Comparison of ENCODE assay signal across 8 mouse cellular contexts in the genomic region with DNA sequence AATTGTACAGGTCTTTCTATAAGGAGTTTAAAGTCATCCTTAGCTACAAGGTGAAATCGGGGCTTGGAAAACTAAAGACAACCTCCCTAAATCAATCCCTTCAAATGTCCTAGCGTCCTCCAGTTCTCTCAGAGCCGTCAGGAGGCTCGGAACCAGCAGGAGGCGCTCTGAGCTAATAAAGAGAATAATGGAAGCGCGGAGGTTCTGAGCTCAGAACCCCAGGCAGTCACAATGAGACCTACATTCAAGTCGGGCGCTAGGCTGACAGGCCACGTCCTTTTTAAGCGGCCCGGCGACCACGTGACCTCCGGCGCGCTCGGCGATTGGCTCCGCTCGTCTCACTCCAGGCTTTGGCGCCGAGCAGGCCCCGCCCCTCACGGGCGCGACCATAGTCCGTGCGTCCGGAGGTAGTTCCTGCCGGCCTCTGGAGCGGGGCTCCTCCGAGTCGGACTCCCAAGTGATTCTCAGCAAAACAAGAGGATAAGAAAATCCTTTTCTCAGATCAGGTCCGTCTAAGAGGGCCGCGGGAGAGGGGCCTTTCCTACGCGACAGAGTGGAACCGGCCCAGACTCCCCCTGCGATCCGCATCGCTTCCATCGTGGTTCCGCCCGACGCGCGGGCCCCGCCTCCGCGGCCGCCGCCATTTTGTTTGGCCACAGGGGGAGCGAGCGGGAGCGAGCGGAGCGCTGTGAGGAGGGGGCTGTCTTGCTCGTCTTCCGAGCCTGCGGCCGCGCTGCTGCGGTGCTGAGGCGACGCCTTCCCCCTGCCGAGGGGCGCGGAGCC. TPM values are rescaled to one million over a fixed set of nuclear protein-coding genes. Genes with fewer than 3 reads are reported as not detected.
DNase-seq lines count a peak whose midpoint lies in the region; ATAC-seq and TF ChIP-seq lines count a peak whose summit lies in the region.

TSS of gene Smc3 (plus strand) at position 642 of the 783 bp plus-strand sequence.

- in situ Hi-C loops in CH12.LX (cut with MboI; ENCODE audit: low pct_ligation_motif_present, low pct_unique_long_range_greater_than_20kb, low sequenced_read_pairs), result loop anchor here (25.0 kb wide), 1 partner anchor 338 kb away; no protein-coding TSS in a partner anchor

- TF ChIP-seq EP300 in CH12.LX (IDR thresholded peaks at IDR 0.05; ENCODE audit: low read length), result no peak

- peak; percentile 98 for DNase-seq in CH12.LX (ENCODE audit: extremely low read depth)
- peak; percentile 98 for DNase-seq in c-Kit-positive CD71-positive TER-119-negative erythroid progenitor cells, embryonic 14.5 days (ENCODE audit: low read depth)
- DNase-seq in forebrain, embryonic 11.5 days (ENCODE audit: low spot score), result peak; percentile 99
- peak; percentile 99 to 100 for DNase-seq in kidney, postnatal 36 days
- peak; percentile 96 for DNase-seq in telencephalon, adult 2 months (ENCODE audit: low read depth, low spot score)

- ATAC-seq in forebrain, embryonic 11.5 days (replicated peaks; ENCODE audit: low FRiP score), result peak; percentile 97
- peak; percentile 97 for ATAC-seq in heart, embryonic 16.5 days (replicated peaks; ENCODE audit: extremely low read depth, insufficient read depth, low FRiP score)
- ATAC-seq in liver, embryonic 15.5 days (ENCODE audit: insufficient read depth), result peak; percentile 88
- ATAC-seq in neural tube, embryonic 12.5 days (ENCODE audit: low FRiP score, low read depth), result peak; percentile 96

- H3K36me3 ChIP-seq in CH12.LX (replicated peaks in 1 of 2; ENCODE audit: control insufficient read depth in 1 of 2, insufficient read depth in 1 of 2, low read length in 1 of 2), result peaks cover 13 to 18% of the 10 kb centered on the region in 2 experiments
- no peaks in the 10 kb centered on the region for H3K36me3 ChIP-seq in forebrain, embryonic 11.5 days (ENCODE audit: control insufficient read depth, insufficient read depth, low read length)
- H3K36me3 ChIP-seq in heart, embryonic 16.5 days (ENCODE audit: control insufficient read depth, insufficient read depth), result 0 out of 2 replicates have a peak, but pooled peaks cover 5% of the 10 kb centered on the region
- H3K36me3 ChIP-seq in liver, embryonic 15.5 days (replicated peaks), result peaks cover 19% of the 10 kb centered on the region
- peaks cover 6% of the 10 kb centered on the region for H3K36me3 ChIP-seq in neural tube, embryonic 12.5 days

- H3K4me2 ChIP-seq in CH12.LX (ENCODE audit: insufficient read depth, low read depth, poor library complexity, severe bottlenecking), result peak within 1 kb of the TSS; percentile 87
- H3K4me2 ChIP-seq in forebrain, embryonic 11.5 days (ENCODE audit: low read depth, low read length, severe bottlenecking), result peak within 1 kb of the TSS; percentile 96
- H3K4me2 ChIP-seq in heart, embryonic 16.5 days (ENCODE audit: low read depth, low read length), result peak within 1 kb of the TSS; percentile 92
- H3K4me2 ChIP-seq in liver, embryonic 15.5 days, result peak within 1 kb of the TSS; percentile 79
- H3K4me2 ChIP-seq in neural tube, embryonic 12.5 days (replicated peaks), result peak within 1 kb of the TSS; percentile 95

- TF ChIP-seq RAD21 in CH12.LX (IDR thresholded peaks at IDR 0.05; ENCODE audit: low read depth, low read length), result peak; percentile 84

- peak within 1 kb of the TSS; percentile 79 to 97 (median 84) for H3K4me3 ChIP-seq in CH12.LX (replicated peaks in 1 of 3; ENCODE audit: low read depth in 2 of 3, low read length in 2 of 3, poor library complexity in 1 of 3)
- peak within 1 kb of the TSS; percentile 99 for H3K4me3 ChIP-seq in forebrain, embryonic 11.5 days (ENCODE audit: low read depth, low read length)
- peak within 1 kb of the TSS; percentile 98 for H3K4me3 ChIP-seq in heart, embryonic 16.5 days (ENCODE audit: low read length)
- H3K4me3 ChIP-seq in liver, embryonic 15.5 days (replicated peaks), result peak within 1 kb of the TSS; percentile 99
- peak within 1 kb of the TSS; percentile 98 for H3K4me3 ChIP-seq in neural tube, embryonic 12.5 days

- dilution Hi-C loops in CH12.LX (cut with MboI; ENCODE audit: extremely low pct_ligation_motif_present, extremely low pct_unique_long_range_greater_than_20kb, low sequenced_read_pairs), result no loop called here

- peak; percentile 99 for TF ChIP-seq POLR2A in CH12.LX (IDR thresholded peaks at IDR 0.05; ENCODE audit: low read depth, low read length)

- peak; percentile 70 to 96 for TF ChIP-seq CTCF in CH12.LX (conservative IDR thresholded peaks at IDR 0.05 in 1 of 2, IDR thresholded peaks at IDR 0.05 in 1 of 2; ENCODE audit: low read depth in 2 of 2, low read length in 2 of 2)

- peaks cover 38% of the 10 kb centered on the region for H3K79me2 ChIP-seq in CH12.LX (replicated peaks; ENCODE audit: control insufficient read depth, extremely low read depth, insufficient read depth, poor library complexity, severe bottlenecking)

- WGBS in forebrain, embryonic 11.5 days, result under 1% methylated on average over 67 of the region's 70 CpGs
- under 1% methylated on average over 69 of the region's 70 CpGs for WGBS in heart, embryonic 16.5 days
- under 1% methylated on average over 67 of the region's 70 CpGs for WGBS in liver, embryonic 15.5 days (ENCODE audit: insufficient replicate concordance)
- WGBS in neural tube, embryonic 12.5 days, result under 1% methylated on average over 70 of the region's 70 CpGs

- no peaks in the 10 kb centered on the region for H3K27me3 ChIP-seq in CH12.LX (replicated peaks)
- H3K27me3 ChIP-seq in forebrain, embryonic 11.5 days (ENCODE audit: control insufficient read depth, insufficient read depth, low read length), result no peaks in the 10 kb centered on the region
- H3K27me3 ChIP-seq in heart, embryonic 16.5 days (ENCODE audit: control insufficient read depth, insufficient read depth, low read length), result no peaks in the 10 kb centered on the region
- no peaks in the 10 kb centered on the region for H3K27me3 ChIP-seq in liver, embryonic 15.5 days
- no peaks in the 10 kb centered on the region for H3K27me3 ChIP-seq in neural tube, embryonic 12.5 days (replicated peaks)

- peak within 1 kb of the TSS; percentile 22; the same call in 1 of the 2 replicates for H3K27ac ChIP-seq in CH12.LX (ENCODE audit: insufficient read depth, low read depth)
- peak within 1 kb of the TSS; percentile 95 for H3K27ac ChIP-seq in forebrain, embryonic 11.5 days (ENCODE audit: low read depth, low read length)
- peak within 1 kb of the TSS; percentile 90 for H3K27ac ChIP-seq in heart, embryonic 16.5 days (ENCODE audit: low read length)
- H3K27ac ChIP-seq in liver, embryonic 15.5 days (replicated peaks), result peak within 1 kb of the TSS; percentile 97
- peak within 1 kb of the TSS; percentile 96 for H3K27ac ChIP-seq in neural tube, embryonic 12.5 days

- peak within 1 kb of the TSS; percentile 89 for H3K9ac ChIP-seq in CH12.LX (ENCODE audit: insufficient read depth, low read depth)
- H3K9ac ChIP-seq in forebrain, embryonic 11.5 days (ENCODE audit: low read length), result peak within 1 kb of the TSS; percentile 96
- peak within 1 kb of the TSS; percentile 96 for H3K9ac ChIP-seq in heart, embryonic 16.5 days (ENCODE audit: low read length)
- H3K9ac ChIP-seq in liver, embryonic 15.5 days, result peak within 1 kb of the TSS; percentile 98
- peak within 1 kb of the TSS; percentile 96 for H3K9ac ChIP-seq in neural tube, embryonic 12.5 days

- peaks cover 0 to 21% of the 10 kb centered on the region in 2 experiments; a peak in 2 of 4 replicates for H3K4me1 ChIP-seq in CH12.LX (ENCODE audit: control insufficient read depth in 1 of 2, insufficient read depth in 2 of 2)
- H3K4me1 ChIP-seq in forebrain, embryonic 11.5 days (replicated peaks; ENCODE audit: control insufficient read depth, insufficient read depth, low read length), result peaks cover 2% of the 10 kb centered on the region; the same call in 1 of the 2 replicates
- peaks cover 16% of the 10 kb centered on the region for H3K4me1 ChIP-seq in heart, embryonic 16.5 days (ENCODE audit: control insufficient read depth, insufficient read depth, low read length)
- H3K4me1 ChIP-seq in liver, embryonic 15.5 days (replicated peaks), result peaks cover 26% of the 10 kb centered on the region
- peaks cover 15% of the 10 kb centered on the region for H3K4me1 ChIP-seq in neural tube, embryonic 12.5 days

- no peaks in the 10 kb centered on the region for H3K9me3 ChIP-seq in CH12.LX (replicated peaks; ENCODE audit: low read length)
- no peaks in the 10 kb centered on the region for H3K9me3 ChIP-seq in forebrain, embryonic 11.5 days (ENCODE audit: control insufficient read depth, low read length)
- no peaks in the 10 kb centered on the region for H3K9me3 ChIP-seq in heart, embryonic 16.5 days (replicated peaks; ENCODE audit: control insufficient read depth, low read length)
- H3K9me3 ChIP-seq in liver, embryonic 15.5 days (replicated peaks), result no peaks in the 10 kb centered on the region
- H3K9me3 ChIP-seq in neural tube, embryonic 12.5 days, result no peaks in the 10 kb centered on the region

TF ChIP-seq in CH12.LX, 34 proteins besides CTCF, POLR2A, EP300 and RAD21 (continues in another document):
- peak; percentile 98 for TF ChIP-seq ZMIZ1 (IDR thresholded peaks at IDR 0.05; ENCODE audit: low read depth, low read length)
- TF ChIP-seq CHD1 (IDR thresholded peaks at IDR 0.05; ENCODE audit: low read depth, low read length), result peak; percentile 100
- no peak for TF ChIP-seq KAT2A (IDR thresholded peaks at IDR 0.05; ENCODE audit: insufficient replicate concordance, low read length)
- peak; percentile 98 for TF ChIP-seq MAX (IDR thresholded peaks at IDR 0.05; ENCODE audit: low read length)
- TF ChIP-seq RCOR1 (conservative IDR thresholded peaks at IDR 0.05; ENCODE audit: low read depth, low read length), result peak; percentile 62; the same call in 1 of the 2 replicates
- peak; percentile 98 for TF ChIP-seq USF1 (IDR thresholded peaks at IDR 0.05; ENCODE audit: low read depth, low read length)
- 0 out of 2 replicates have a peak, but pooled peaks have one; percentile 72 for TF ChIP-seq E2F4 (IDR thresholded peaks at IDR 0.05; ENCODE audit: insufficient replicate concordance, low read depth, low read length)
- no peak; the same call in 1 of the 2 replicates for TF ChIP-seq NRF1 (IDR thresholded peaks at IDR 0.05; ENCODE audit: low read depth, low read length)
- peak; percentile 96 for TF ChIP-seq USF2 (conservative IDR thresholded peaks at IDR 0.05; ENCODE audit: low read depth, low read length)
- TF ChIP-seq HCFC1 (IDR thresholded peaks at IDR 0.05; ENCODE audit: low read depth, low read length), result peak; percentile 70
- TF ChIP-seq MAFK (IDR thresholded peaks at IDR 0.05; ENCODE audit: insufficient replicate concordance, low read length), result no peak
- peak; percentile 53; the same call in 1 of the 2 replicates for TF ChIP-seq ELF1 (IDR thresholded peaks at IDR 0.05; ENCODE audit: low read depth, low read length)

RNA-seq across cellular contexts. Expression of gene Smc3, which starts in this region (rescaled TPM):
- total RNA-seq in CH12.LX (2012; rRNA removed) (45.7 and 54.0 TPM in 2 replicates), CH12.LX (2014; rRNA removed) (56.0 and 62.1 TPM in 2 replicates)
- polyA plus RNA-seq in CH12.LX (2012; ENCODE audit: insufficient read length, low read depth), result 75.2 and 76.3 TPM in 2 replicates
- polyA plus RNA-seq in forebrain, embryonic 11.5 days (2014; fragmentation: Nextera tagmentation; extraction: Ambion mirVana), result 94.1 and 101 TPM in 2 replicates
- 36.5 and 42.5 TPM in 2 replicates for polyA plus RNA-seq in heart, embryonic 16.5 days (2015; fragmentation: Nextera tagmentation; extraction: Ambion mirVana)
- polyA plus RNA-seq in liver, embryonic 15.5 days (2015; fragmentation: Nextera tagmentation; extraction: Ambion mirVana), result 28.7 and 31.0 TPM in 2 replicates
- polyA plus RNA-seq in neural tube, embryonic 12.5 days (2016; fragmentation: Nextera tagmentation; extraction: Ambion mirVana), result 71.1 and 75.8 TPM in 2 replicates

Comparison
In these comparisons a context has a peak if more than half of its experiments do, and no peak if none do; other contexts are left out.
1. Peak in every context shown above with its lines: DNase-seq, ATAC-seq, H3K4me3 ChIP-seq and H3K27ac ChIP-seq.
2. H3K27ac ChIP-seq: peak in every context shown above with its lines; median percentile 97 in liver, embryonic 15.5 days; 96 in neural tube, embryonic 12.5 days; 95 in forebrain, embryonic 11.5 days; 90 in heart, embryonic 16.5 days; 22 in CH12.LX.